Comparison of ENCODE assay signal across 35 mouse cellular contexts in the genomic region with DNA sequence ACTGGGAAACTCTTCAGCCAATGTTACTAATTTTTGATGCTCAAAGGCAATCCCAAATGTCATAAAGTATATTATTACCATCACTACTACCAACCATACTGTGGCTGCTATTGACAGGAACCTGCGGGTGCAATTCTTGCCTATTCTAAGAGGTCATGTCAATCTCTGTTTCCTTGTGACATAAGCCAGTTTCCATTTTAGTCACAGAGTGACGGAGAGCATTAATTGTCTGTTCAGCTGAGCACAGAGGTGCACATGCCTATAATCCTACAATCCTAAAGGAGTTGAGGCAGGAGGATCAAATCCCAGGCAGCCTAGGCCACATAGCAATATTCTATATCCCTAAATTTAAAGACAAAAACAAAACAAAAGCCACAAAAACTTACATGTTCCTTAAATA. TPM values are rescaled to one million over a fixed set of nuclear protein-coding genes. Genes with fewer than 3 reads are reported as not detected.
"Had no signal": no experiment of that assay in that cellular context is flagged by ENCODE, and none has a peak within 500 bp of the region (broad histone marks: within the 10 kb centered on the region; RNA-seq: fewer than 3 reads in every experiment).

No protein-coding gene starts in this region.

- H3K36me3 ChIP-seq: limb, embryonic 10.5 days; limb, embryonic 12.5 days; limb, embryonic 13.5 days; limb, embryonic 15.5 days; liver, embryonic 12.5 days; liver, embryonic 13.5 days; liver, embryonic 15.5 days; lung, embryonic 15.5 days; midbrain, embryonic 10.5 days; midbrain, embryonic 12.5 days; midbrain, embryonic 13.5 days; midbrain, embryonic 15.5 days had no signal

- H3K4me2 ChIP-seq: limb, embryonic 12.5 days; limb, embryonic 13.5 days; limb, embryonic 15.5 days; liver, embryonic 11.5 days; liver, embryonic 12.5 days; liver, embryonic 13.5 days; liver, embryonic 15.5 days; lung, embryonic 14.5 days; lung, embryonic 15.5 days; midbrain, embryonic 11.5 days; midbrain, embryonic 12.5 days; midbrain, embryonic 13.5 days; midbrain, embryonic 15.5 days had no signal

- DNase-seq: left cerebral cortex, postnatal 4 days; liver; liver, embryonic 13.5 days; liver, postnatal 0 days; lung, adult 18-20 months; lung, adult 2 months; lung, embryonic 14.5 days; lung, postnatal 10 days; lung, postnatal 14 days; lung, postnatal 36 days; lung, postnatal 4 days; midbrain, embryonic 14.5 days had no signal

- H3K27ac ChIP-seq: limb, embryonic 10.5 days; limb, embryonic 12.5 days; limb, embryonic 13.5 days; limb, embryonic 15.5 days; liver, embryonic 12.5 days; liver, embryonic 13.5 days; liver, embryonic 14.5 days; liver, embryonic 15.5 days; lung, embryonic 15.5 days; macrophage; midbrain, embryonic 10.5 days; midbrain, embryonic 12.5 days; midbrain, embryonic 13.5 days; midbrain, embryonic 15.5 days had no signal

- H3K27me3 ChIP-seq: limb, embryonic 12.5 days; limb, embryonic 13.5 days; limb, embryonic 15.5 days; liver, embryonic 12.5 days; liver, embryonic 13.5 days; liver, embryonic 15.5 days; lung, embryonic 15.5 days; megakaryocyte, embryonic 14.5 days; midbrain, embryonic 12.5 days; midbrain, embryonic 13.5 days; midbrain, embryonic 15.5 days had no signal

- H3K4me3 ChIP-seq: limb, embryonic 10.5 days; limb, embryonic 12.5 days; limb, embryonic 13.5 days; limb, embryonic 15.5 days; liver, embryonic 12.5 days; liver, embryonic 13.5 days; liver, embryonic 15.5 days; lung, embryonic 15.5 days; megakaryocyte, embryonic 14.5 days; midbrain, embryonic 10.5 days; midbrain, embryonic 12.5 days; midbrain, embryonic 13.5 days; midbrain, embryonic 15.5 days; myocyte had no signal

- H3K9me3 ChIP-seq: limb, embryonic 10.5 days; limb, embryonic 12.5 days; limb, embryonic 13.5 days; limb, embryonic 15.5 days; liver, embryonic 12.5 days; liver, embryonic 13.5 days; liver, embryonic 15.5 days; lung, embryonic 15.5 days; megakaryocyte, embryonic 14.5 days; midbrain, embryonic 10.5 days; midbrain, embryonic 12.5 days; midbrain, embryonic 13.5 days; midbrain, embryonic 15.5 days had no signal

- H3K4me1 ChIP-seq: limb, embryonic 10.5 days; limb, embryonic 12.5 days; limb, embryonic 13.5 days; limb, embryonic 15.5 days; liver, embryonic 12.5 days; liver, embryonic 13.5 days; liver, embryonic 15.5 days; lung, embryonic 15.5 days; megakaryocyte, embryonic 14.5 days; midbrain, embryonic 10.5 days; midbrain, embryonic 12.5 days; midbrain, embryonic 13.5 days; midbrain, embryonic 15.5 days had no signal

- H3K9ac ChIP-seq: limb, embryonic 12.5 days; limb, embryonic 13.5 days; limb, embryonic 15.5 days; liver, embryonic 12.5 days; liver, embryonic 13.5 days; liver, embryonic 14.5 days; liver, embryonic 15.5 days; liver, postnatal 0 days; lung, embryonic 14.5 days; lung, embryonic 15.5 days; midbrain, embryonic 12.5 days; midbrain, embryonic 13.5 days; midbrain, embryonic 15.5 days had no signal

RNA-seq across cellular contexts. Expression of gene Nek11, which starts 33.1 kb away (rescaled TPM):
- total RNA-seq: liver, adult 2 months; megakaryocyte progenitor cell, adult 5-6 weeks; megakaryocyte, adult 5-6 weeks; megakaryocyte-erythroid progenitor cell, adult 5-6 weeks; monocyte, adult 5-6 weeks had no signal
- polyA plus RNA-seq: liver, adult 2 months; liver, embryonic 13.5 days; liver, embryonic 14.5 days; liver, embryonic 16.5 days; liver, postnatal 0 days; macrophage had no signal
